Mouse (Mus musculus): ENCODE results near the gene Smyd4.
A peak's percentile ranks its signal among the peaks of the same experiment; 100 is the strongest.
"Not testable (repeated sequence)": the region's sequence is repeated elsewhere in the genome, so short reads cannot be mapped to it uniquely, and the experiment has no call there.

Gene Smyd4

DNA sequence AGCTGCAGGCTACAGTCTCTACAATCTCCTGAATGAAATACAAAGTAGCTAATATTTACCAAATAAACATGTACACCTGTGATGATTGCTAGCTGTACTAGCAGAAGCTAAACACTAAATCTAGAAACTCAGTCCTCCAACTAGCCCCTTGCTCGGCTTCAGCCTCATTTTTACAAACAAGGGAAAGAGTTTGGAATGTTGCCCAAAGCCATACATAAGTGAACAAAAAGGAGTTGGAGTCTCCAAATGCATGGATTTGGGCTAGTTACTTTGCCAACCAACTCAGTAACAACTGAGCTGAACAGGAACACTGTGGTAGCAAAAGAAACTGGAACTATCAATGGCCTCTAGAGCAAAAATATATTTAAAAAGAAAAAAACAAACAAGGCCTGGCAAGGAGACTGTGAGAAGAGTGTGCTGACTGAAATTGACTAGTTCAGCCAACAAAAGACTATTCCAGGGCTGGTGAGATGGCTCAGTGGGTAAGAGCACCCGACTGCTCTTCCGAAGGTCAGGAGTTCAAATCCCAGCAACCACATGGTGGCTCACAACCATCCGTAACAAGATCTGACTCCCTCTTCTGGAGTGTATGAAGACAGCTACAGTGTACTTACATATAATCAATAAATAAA is 1.6 kb upstream of the Smyd4 start:
- no peak for DNase-seq (ENCODE audit: low spot score)

DNA sequence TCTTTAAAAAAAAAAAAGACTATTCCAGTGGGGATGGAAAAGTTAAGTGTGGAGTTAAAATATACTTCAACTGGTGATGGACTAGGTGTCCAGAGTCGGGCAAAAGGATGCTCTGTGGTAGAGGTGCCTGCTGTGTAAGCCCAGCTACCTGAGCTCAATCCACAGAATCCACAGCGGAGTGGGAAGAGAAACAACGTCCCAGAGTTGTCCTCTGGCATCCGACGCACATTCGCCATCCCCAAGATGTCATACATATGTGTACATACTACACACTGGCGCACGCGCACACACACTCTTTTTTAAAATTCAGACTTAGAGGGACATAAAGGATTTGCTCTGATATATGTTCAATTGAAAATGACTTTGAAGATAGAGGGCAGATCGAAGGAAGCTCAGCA is 1.0 kb upstream of the Smyd4 start:
- no peak for DNase-seq (ENCODE audit: low spot score)

- no peak for DNase-seq (ENCODE audit: low spot score)
Measured at GRCm38 (mm10) chr11:75347596-75347995, 637 bp upstream of the Smyd4 start.

- no peak for DNase-seq (ENCODE audit: low spot score)
Measured at GRCm38 (mm10) chr11:75348890-75349261, 643 bp downstream of the Smyd4 start.

DNA sequence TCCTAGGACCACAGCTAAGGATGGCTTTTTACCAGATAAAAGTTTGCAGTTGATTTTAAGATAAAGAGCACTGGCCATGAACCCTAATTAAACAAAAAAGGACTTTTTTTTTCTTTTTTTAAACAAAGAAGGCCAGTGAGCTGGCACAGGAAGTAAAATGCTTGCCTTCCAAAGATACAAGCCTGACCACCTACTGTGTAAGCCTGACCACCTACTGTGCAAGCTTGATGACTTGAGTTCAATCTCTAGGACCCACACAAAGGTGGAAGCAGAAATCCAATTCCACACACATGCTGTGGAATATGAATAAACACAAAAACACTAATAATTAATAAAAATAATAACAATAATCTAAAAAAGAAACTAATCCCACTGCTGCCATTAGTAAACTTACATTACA is 3.0 kb downstream of the Smyd4 start:
- DNase-seq (ENCODE audit: low spot score): no peak

GRCm38 (mm10) chr11:75355475-75355874 is 7.2 kb downstream of the Smyd4 start:
- DNase-seq (ENCODE audit: low spot score): no peak

- no peak for DNase-seq (ENCODE audit: low spot score)
Measured at GRCm38 (mm10) chr11:75377125-75377524, 28.9 kb downstream of the Smyd4 start.

DNA sequence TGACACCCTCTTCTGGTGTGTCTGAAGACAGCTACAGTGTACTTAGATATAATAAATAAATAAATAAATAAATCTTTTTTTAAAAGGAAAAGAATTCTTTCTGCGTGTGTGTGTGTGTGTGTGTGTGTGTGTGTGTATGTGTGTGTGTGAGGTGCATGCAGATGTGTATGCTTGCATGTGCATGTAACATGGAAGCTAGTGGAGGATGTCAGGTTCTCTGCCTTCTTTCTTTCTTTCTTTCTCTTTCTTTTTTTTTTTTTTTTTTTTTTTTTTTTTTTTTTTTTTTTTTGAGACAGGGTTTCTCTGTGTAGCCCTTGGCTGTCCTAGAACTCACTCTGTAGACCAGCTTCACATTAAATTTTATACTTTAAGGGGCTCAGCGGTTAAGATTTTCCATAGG is 30.6 kb downstream of the Smyd4 start:
- DNase-seq (ENCODE audit: low spot score): not testable (repeated sequence)

DNA sequence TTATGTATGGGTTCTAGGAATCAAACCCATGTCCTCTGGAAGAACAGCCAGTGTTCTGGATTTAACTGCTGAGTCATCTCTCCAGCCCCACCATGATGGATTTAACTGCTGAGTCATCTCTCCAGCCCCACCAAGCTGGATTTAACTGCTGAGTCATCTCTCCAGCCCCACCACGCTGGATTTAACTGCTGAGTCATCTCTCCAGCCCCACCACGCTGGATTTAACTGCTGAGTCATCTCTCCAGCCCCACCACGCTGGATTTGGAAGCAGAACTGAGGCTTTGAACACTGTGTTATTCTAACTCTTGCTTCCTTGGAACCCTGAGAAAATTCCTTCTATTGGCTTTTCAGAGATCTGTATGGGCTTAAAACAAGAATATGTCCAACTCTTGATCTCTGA is 35.3 kb downstream of the Smyd4 start:
- not testable (repeated sequence) for DNase-seq (ENCODE audit: low spot score)

GRCm38 (mm10) chr11:75395611-75396010 is 47.4 kb downstream of the Smyd4 start:
- DNase-seq (ENCODE audit: low spot score): no peak

DNA sequence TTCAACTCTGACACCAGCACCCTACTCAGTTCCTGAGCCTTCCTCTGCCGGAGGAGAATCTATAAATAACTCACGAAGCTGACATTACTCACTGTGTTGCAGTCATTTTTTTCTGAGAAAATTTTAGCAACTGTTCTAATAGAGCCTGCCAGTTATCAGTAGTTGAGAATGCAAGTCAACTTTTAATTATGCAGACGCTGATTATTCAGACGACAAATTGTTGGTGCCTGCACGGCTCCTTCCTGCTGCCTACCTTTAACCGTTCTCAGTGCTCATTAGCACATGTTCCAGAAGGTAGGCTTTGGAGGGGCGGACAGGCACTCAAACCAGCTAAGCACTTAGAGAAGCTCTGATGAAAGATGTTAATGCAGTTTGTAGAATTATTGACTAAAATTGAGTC is 49.2 kb downstream of the Smyd4 start:
- no peak for DNase-seq (ENCODE audit: low spot score)

GRCm38 (mm10) chr11:75399411-75399841 is 51.2 kb downstream of the Smyd4 start:
- DNase-seq (ENCODE audit: low spot score): no peak

GRCm38 (mm10) chr11:75400099-75400498 is 51.9 kb downstream of the Smyd4 start:
- DNase-seq (ENCODE audit: low spot score): no peak

DNA sequence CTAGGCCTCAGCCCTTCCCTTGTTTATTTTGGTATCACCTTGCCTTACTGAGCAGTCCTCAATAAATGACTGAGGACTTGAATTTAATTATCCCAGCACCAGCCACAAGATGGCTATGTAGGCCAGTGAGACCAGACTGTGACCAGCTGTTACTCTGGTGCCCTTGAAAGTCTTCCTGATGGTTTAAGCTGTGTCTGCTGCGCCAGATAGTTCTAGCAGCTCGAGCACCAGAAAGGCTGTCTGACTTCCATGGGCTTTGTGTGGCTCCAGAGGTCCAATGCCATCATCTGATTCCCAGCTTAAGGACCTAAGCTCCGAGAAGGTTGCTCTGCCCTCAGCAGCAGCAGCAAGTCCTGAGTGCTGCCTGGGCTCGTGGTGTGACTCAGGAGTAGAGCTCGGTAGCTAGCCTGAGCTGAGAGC is 54.0 kb downstream of the Smyd4 start:
- no peak for DNase-seq (ENCODE audit: low spot score)

- DNase-seq (ENCODE audit: low spot score): no peak
Measured at GRCm38 (mm10) chr11:75403301-75404052, 55.2 kb downstream of the Smyd4 start.

GRCm38 (mm10) chr11:75404801-75405200 is 56.6 kb downstream of the Smyd4 start:
- no peak for DNase-seq (ENCODE audit: low spot score)

DNA sequence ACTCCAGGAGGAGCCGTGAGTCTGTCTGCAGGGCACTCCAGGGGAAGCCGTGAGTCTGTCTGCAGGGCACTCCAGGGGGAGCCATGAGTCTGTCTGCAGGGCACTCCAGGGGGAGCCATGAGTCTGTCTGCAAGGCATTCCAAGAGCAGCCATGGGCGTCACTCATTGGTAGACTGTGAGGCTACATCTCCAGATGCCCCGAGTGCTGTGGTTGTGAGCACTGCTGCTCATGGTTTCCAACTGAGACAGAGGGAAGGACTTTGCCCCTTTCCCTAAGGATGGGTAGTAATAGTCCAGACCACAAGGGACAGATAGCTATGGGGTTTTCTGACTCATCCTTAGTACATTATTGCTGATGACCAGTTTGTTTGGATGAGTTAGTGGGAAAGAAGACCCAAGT is 57.9 kb downstream of the Smyd4 start:
- no peak for DNase-seq (ENCODE audit: low spot score)

- peak; percentile 54 for DNase-seq (ENCODE audit: low spot score)
Measured at GRCm38 (mm10) chr11:75406865-75407264, 58.6 kb downstream of the Smyd4 start.

- DNase-seq (ENCODE audit: low spot score): no peak
Measured at GRCm38 (mm10) chr11:75409679-75410575, 61.7 kb downstream of the Smyd4 start.

DNA sequence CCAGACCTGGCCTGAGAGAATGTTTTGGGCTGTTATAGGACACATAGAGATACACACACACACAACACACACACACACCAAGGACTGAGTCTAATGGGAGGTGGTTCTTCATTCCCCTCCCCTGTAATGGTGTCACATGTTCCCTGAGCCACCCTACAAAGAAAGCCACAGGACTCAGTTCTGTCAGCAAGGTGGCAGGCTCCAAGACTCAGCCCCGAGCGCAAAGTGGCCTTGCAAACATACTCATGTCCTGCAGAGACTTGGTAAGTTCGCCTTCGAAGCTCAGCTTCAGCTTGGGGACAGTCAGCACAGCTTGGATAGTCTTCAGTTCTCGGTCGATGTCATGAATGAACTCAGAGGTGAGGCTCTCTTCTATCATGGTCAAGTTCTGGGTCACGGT is 62.4 kb downstream of the Smyd4 start:
- DNase-seq (ENCODE audit: low spot score): no peak

DNA sequence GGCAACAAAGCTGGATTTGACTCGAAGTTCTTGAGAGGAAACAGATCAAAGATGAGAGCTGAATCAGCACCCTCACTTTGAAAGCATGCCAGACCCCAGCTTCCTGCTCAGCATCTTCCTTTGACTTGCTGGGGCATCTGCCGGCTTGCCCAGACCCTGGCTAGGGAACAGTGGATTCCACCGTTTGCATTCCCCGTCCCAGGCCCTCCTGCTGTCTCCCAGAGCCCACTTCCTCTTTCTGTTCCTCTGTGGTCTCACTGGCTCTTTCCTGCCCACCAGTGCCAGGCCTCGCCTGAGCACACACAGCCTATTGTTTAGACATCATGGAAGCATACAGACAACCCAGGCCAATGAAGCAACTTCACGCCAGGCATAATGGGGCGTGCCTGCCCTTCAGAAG is 66.9 kb downstream of the Smyd4 start:
- DNase-seq (ENCODE audit: low spot score): peak; percentile 15

DNA sequence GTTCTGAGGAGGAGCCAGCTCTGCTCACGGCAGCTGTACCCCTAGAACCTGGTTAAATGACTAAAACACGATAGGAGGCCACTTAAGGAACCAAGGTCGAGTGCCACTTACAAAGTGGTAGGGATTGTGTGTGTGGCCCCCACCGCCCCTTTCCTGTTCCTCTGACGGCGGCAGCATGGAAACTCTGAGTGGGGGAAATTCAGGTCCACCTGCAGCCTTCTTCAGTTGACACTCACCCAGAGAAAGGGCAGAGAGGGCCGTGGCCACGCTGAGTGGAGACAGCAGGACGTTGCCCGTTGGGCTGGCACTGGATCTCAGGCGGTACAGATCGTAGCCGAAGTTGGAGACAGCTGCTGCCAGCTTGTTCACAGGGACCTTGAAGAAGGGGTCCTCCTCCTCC is 67.8 kb downstream of the Smyd4 start:
- no peak for DNase-seq (ENCODE audit: low spot score)

DNA sequence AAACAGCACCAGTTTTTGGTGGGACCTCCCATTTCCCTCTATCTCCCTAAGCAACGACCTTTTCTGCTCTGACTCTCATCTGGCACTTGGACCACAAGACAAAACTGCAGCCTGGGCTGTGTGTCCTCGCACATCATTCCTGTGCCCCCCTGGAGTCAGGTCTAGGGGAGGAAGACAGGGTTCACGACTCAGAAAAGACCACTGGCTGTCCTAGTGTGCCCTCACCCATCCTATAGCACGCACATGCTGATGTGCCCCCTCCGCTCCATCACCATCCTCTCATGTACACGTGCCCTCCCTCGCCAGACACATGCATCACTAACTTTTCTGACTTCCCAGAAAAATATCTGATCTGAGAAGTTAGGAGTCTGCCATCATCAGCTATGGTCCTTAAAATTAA is 71.8 kb downstream of the Smyd4 start:
- DNase-seq (ENCODE audit: low spot score): no peak
